In genomic region chrX:52790980-52791593, GRCm38 (mm10) we compare ENCODE assay signal across 9 mouse cellular contexts. TPM values are rescaled to one million over a fixed set of nuclear protein-coding genes. Genes with fewer than 3 reads are reported as not detected.
DNase-seq lines count a peak whose midpoint lies in the region; ATAC-seq and TF ChIP-seq lines count a peak whose summit lies in the region.
"Had no signal": no experiment of that assay in that cellular context is flagged by ENCODE, and none has a peak within 500 bp of the region (broad histone marks: within the 10 kb centered on the region; RNA-seq: fewer than 3 reads in every experiment).

Gene Ccdc160, plus strand, starts transcription at chrX:52791200.

- TF ChIP-seq CTCF in brain, embryonic 14.5 days (IDR thresholded peaks at IDR 0.05; ENCODE audit: borderline replicate concordance, extremely low read depth, insufficient read depth, insufficient read length), result no peak
- TF ChIP-seq CTCF in kidney, adult 2 months (conservative IDR thresholded peaks at IDR 0.05; ENCODE audit: insufficient read depth, insufficient read length, low read depth, low read length), result no peak
- no peak for TF ChIP-seq CTCF in small intestine, adult 2 months (IDR thresholded peaks at IDR 0.05; ENCODE audit: extremely low read depth, insufficient read length, insufficient replicate concordance, low read depth, low read length)

- H3K27ac ChIP-seq in embryonic facial prominence, embryonic 13.5 days, result no peak within 1 kb of the TSS
- peak within 1 kb of the TSS; percentile 91 for H3K27ac ChIP-seq in kidney, adult 2 months (ENCODE audit: insufficient read depth, low read depth, low read length)
- peak within 1 kb of the TSS; percentile 88 for H3K27ac ChIP-seq in midbrain, embryonic 10.5 days (replicated peaks)
- no peak within 1 kb of the TSS for H3K27ac ChIP-seq in small intestine, adult 2 months (ENCODE audit: insufficient read depth, low read depth, low read length)

- peaks cover 6% of the 10 kb centered on the region for H3K27me3 ChIP-seq in embryonic facial prominence, embryonic 13.5 days
- H3K27me3 ChIP-seq in kidney, adult 2 months (replicated peaks; ENCODE audit: control insufficient read depth, insufficient read depth, low read length), result no peaks in the 10 kb centered on the region
- H3K27me3 ChIP-seq in midbrain, embryonic 10.5 days (ENCODE audit: low read depth, poor library complexity, severe bottlenecking), result no peaks in the 10 kb centered on the region
- no peaks in the 10 kb centered on the region for H3K27me3 ChIP-seq in small intestine, adult 2 months (ENCODE audit: control insufficient read depth, insufficient read depth, low read length)

- H3K9ac ChIP-seq in embryonic facial prominence, embryonic 13.5 days, result peak within 1 kb of the TSS; percentile 61

- intact Hi-C loops in left cerebral cortex, postnatal 36 days (cut with DNase I), result no loop called here

- H3K4me2 ChIP-seq in embryonic facial prominence, embryonic 13.5 days, result peak within 1 kb of the TSS; percentile 66

- ATAC-seq in embryonic facial prominence, embryonic 13.5 days (ENCODE audit: insufficient number of reproducible peaks, insufficient read depth, low FRiP score, low TSS enrichment, low read depth), result peak; percentile 67; the same call in 1 of the 2 replicates

- H3K9me3 ChIP-seq in embryonic facial prominence, embryonic 13.5 days, result no peaks in the 10 kb centered on the region
- H3K9me3 ChIP-seq in midbrain, embryonic 10.5 days (replicated peaks), result no peaks in the 10 kb centered on the region

- H3K4me1 ChIP-seq in embryonic facial prominence, embryonic 13.5 days, result no peaks in the 10 kb centered on the region
- no peaks in the 10 kb centered on the region; the same call in 1 of the 2 replicates for H3K4me1 ChIP-seq in kidney, adult 2 months (ENCODE audit: control insufficient read depth, insufficient read depth, low read length)
- peaks cover 27% of the 10 kb centered on the region for H3K4me1 ChIP-seq in midbrain, embryonic 10.5 days
- 0 out of 2 replicates have a peak, but pooled peaks cover 2% of the 10 kb centered on the region for H3K4me1 ChIP-seq in small intestine, adult 2 months (ENCODE audit: control insufficient read depth, insufficient read depth, insufficient read length, low read length)

- DNase-seq in brain, embryonic 14.5 days (ENCODE audit: low read depth), result peak; percentile 93
- DNase-seq in heart, adult 8-10 months (ENCODE audit: low spot score), result peak; percentile 31
- peak; percentile 88 for DNase-seq in kidney, adult 2 months
- peak; percentile 55 to 63 for DNase-seq in left cerebral cortex, postnatal 36 days (ENCODE audit: low spot score in 2 of 2)
- DNase-seq in midbrain, embryonic 10.5 days (ENCODE audit: low spot score), result peak; percentile 87
- no peak for DNase-seq in natural killer cell, adult 2 months (ENCODE audit: low spot score in 2 of 2)

- H3K36me3 ChIP-seq in embryonic facial prominence, embryonic 13.5 days, result no peaks in the 10 kb centered on the region
- H3K36me3 ChIP-seq in kidney, adult 2 months (ENCODE audit: control insufficient read depth, insufficient read depth, low read length), result no peaks in the 10 kb centered on the region
- no peaks in the 10 kb centered on the region for H3K36me3 ChIP-seq in midbrain, embryonic 10.5 days
- H3K36me3 ChIP-seq in small intestine, adult 2 months (ENCODE audit: control insufficient read depth, insufficient read depth, low read length), result no peaks in the 10 kb centered on the region

- peak within 1 kb of the TSS; percentile 45 for H3K4me3 ChIP-seq in embryonic facial prominence, embryonic 13.5 days
- H3K4me3 ChIP-seq in kidney, adult 2 months (ENCODE audit: insufficient read depth, low read depth, low read length), result peak within 1 kb of the TSS; percentile 51
- H3K4me3 ChIP-seq in midbrain, embryonic 10.5 days, result peak within 1 kb of the TSS; percentile 55
- H3K4me3 ChIP-seq in small intestine, adult 2 months (ENCODE audit: low read depth, low read length), result peak within 1 kb of the TSS; percentile 50
- H3K4me3 ChIP-seq: erythroblast, embryonic 14.5 days had no signal

- WGBS in embryonic facial prominence, embryonic 13.5 days, result 18% methylated on average over 26 of the region's 26 CpGs
- WGBS in kidney, adult 2 months, result 2% methylated on average over 26 of the region's 26 CpGs
- 16% methylated on average over 26 of the region's 26 CpGs for WGBS in midbrain, embryonic 10.5 days
- 20% methylated on average over 26 of the region's 26 CpGs for WGBS in small intestine, adult 2 months

- peak; percentile 20; the same call in 1 of the 2 replicates for TF ChIP-seq POLR2A in brain, embryonic 14.5 days (IDR thresholded peaks at IDR 0.05; ENCODE audit: borderline replicate concordance, extremely low read depth, insufficient read depth, insufficient read length, poor library complexity, severe bottlenecking)
- TF ChIP-seq POLR2A in kidney, adult 2 months (IDR thresholded peaks at IDR 0.05; ENCODE audit: low read depth, low read length), result peak; percentile 30
- no peak for TF ChIP-seq POLR2A in small intestine, adult 2 months (IDR thresholded peaks at IDR 0.05; ENCODE audit: low read depth, low read length)

RNA-seq across cellular contexts. Expression of gene Ccdc160, which starts in this region (rescaled TPM):
- 1.9 and 3.1 TPM in 2 replicates for polyA plus RNA-seq in brain, embryonic 14.5 days (2012; rRNA removed)
- polyA plus RNA-seq in embryonic facial prominence, embryonic 13.5 days (2015; fragmentation: Nextera tagmentation; extraction: Ambion mirVana), result 0.40 TPM in 1 of 2 replicates, not detected in the other
- total RNA-seq in heart, adult 8-10 months (2022), result under 1 TPM; 0.16 to 0.47 (median 0.23) TPM
- polyA plus RNA-seq in kidney, adult 2 months (2012; rRNA removed), result 1.0 and 1.1 TPM in 2 replicates
- total RNA-seq in left cerebral cortex, postnatal 36 days (2021), result 1 to 10 TPM; 2.4 to 2.7 TPM
- 8.5 and 12.4 TPM in 2 replicates for polyA plus RNA-seq in midbrain, embryonic 10.5 days (2016; fragmentation: Nextera tagmentation; extraction: Ambion mirVana)
- not detected in 2 replicates for polyA plus RNA-seq in small intestine, adult 2 months (2012; rRNA removed)
- polyA plus RNA-seq: erythroblast, embryonic 14.5 days had no signal

Comparison
In these comparisons a context has a peak if more than half of its experiments do, and no peak if none do; other contexts are left out.
1. Peak in ATAC-seq, H3K4me3 ChIP-seq, H3K9ac ChIP-seq and H3K4me2 ChIP-seq in embryonic facial prominence, embryonic 13.5 days; RNA of the gene not detected or under 1 TPM.
2. Peak in DNase-seq in heart, adult 8-10 months; RNA of the gene not detected or under 1 TPM.
3. DNase-seq: peak in brain, embryonic 14.5 days (single experiment), kidney, adult 2 months (single experiment), left cerebral cortex, postnatal 36 days (2 of 2) and midbrain, embryonic 10.5 days (single experiment); none in natural killer cell, adult 2 months (0 of 2).
4. H3K27ac ChIP-seq: peak in kidney, adult 2 months (single experiment) and midbrain, embryonic 10.5 days (single experiment); none in embryonic facial prominence, embryonic 13.5 days (single experiment) and small intestine, adult 2 months (single experiment).
5. Peak in every context shown above with its lines, with median percentiles within 50 percentile points of each other: H3K4me3 ChIP-seq.